Mouse (Mus musculus) midbrain, embryonic 14.5 days (tissue): ENCODE data around the gene Rpl11. TPM values are rescaled to one million over a fixed set of nuclear protein-coding genes. Genes with fewer than 3 reads are reported as not detected.

Source experiments
- ATAC-seq: fragments of 200-750 bp; cut with Nextera tagmentation; 2 replicates; pipeline ENCODE4 v1.8.0; 2017; ENCODE audit warnings: moderate number of reproducible peaks, moderate library complexity; ENCODE audit not compliant: low FRiP score, low TSS enrichment
- DNase-seq: peaks from one replicate; pipeline ENCODE4 v3.0.0-alpha.2; 2015
- H3K27ac ChIP-seq: fragments of 300-500 bp; sonication (generic); replicated peaks from 2 replicates; pipeline ENCODE4 v1.5.1; 2014; ENCODE audit warnings: mild to moderate bottlenecking, low read depth, low read length, moderate library complexity
- H3K27me3 ChIP-seq: fragments of 300-500 bp; sonication (generic); 2 replicates; pipeline ENCODE4 v1.6.1; 2014; ENCODE audit warnings: low read length, control low read depth, mixed read lengths; ENCODE audit not compliant: control insufficient read depth, insufficient read depth
- H3K36me3 ChIP-seq: fragments of 300-500 bp; sonication (generic); 2 replicates; pipeline ENCODE4 v1.6.1; 2014; ENCODE audit warnings: low read length, control low read depth; ENCODE audit not compliant: control insufficient read depth, insufficient read depth
- H3K4me1 ChIP-seq: fragments of 300-500 bp; sonication (generic); 2 replicates; pipeline ENCODE4 v1.6.1; 2014; ENCODE audit warnings: mild to moderate bottlenecking, antibody characterized with exemption, low read length, control low read depth; ENCODE audit not compliant: control insufficient read depth, insufficient read depth
- H3K4me2 ChIP-seq: fragments of 300-500 bp; sonication (generic); 2 replicates; pipeline ENCODE4 v1.6.1; 2014; ENCODE audit warnings: mild to moderate bottlenecking, low read length, moderate library complexity
- H3K4me3 ChIP-seq: fragments of 300-500 bp; sonication (generic); replicated peaks from 2 replicates; pipeline ENCODE4 v1.5.1; 2014; ENCODE audit warnings: low read depth, low read length
- H3K9ac ChIP-seq: fragments of 300-500 bp; sonication (generic); replicated peaks from 2 replicates; pipeline ENCODE4 v1.6.1; 2014; ENCODE audit warnings: mild to moderate bottlenecking, low read length, moderate library complexity
- H3K9me3 ChIP-seq: fragments of 300-500 bp; sonication (generic); 2 replicates; pipeline ENCODE4 v1.6.1; 2016; ENCODE audit warnings: low read length, control low read depth, mixed read lengths; ENCODE audit not compliant: control insufficient read depth
- WGBS: fragments of 180-500 bp; shearing (Covaris S2); extraction: QIAGEN DNeasy Blood & Tissue Kit; methylation state at CpG from one replicate; pipeline ENCODE4 v1.1.7; 2014; 5-methylcytosine and 5-hydroxymethylcytosine counted together
- polyA plus RNA-seq: library from polyadenylated mRNA; unstranded; fragments of >200 nt; fragmentation: Nextera tagmentation; extraction: Ambion mirVana; gene quantifications from 2 replicates; pipeline ENCODE4 v1.2.1, GENCODE M21; 2014

The Rpl11 gene
- polyA plus RNA-seq, 1 experiment from 2014 or later: 312 TPM

DNA sequence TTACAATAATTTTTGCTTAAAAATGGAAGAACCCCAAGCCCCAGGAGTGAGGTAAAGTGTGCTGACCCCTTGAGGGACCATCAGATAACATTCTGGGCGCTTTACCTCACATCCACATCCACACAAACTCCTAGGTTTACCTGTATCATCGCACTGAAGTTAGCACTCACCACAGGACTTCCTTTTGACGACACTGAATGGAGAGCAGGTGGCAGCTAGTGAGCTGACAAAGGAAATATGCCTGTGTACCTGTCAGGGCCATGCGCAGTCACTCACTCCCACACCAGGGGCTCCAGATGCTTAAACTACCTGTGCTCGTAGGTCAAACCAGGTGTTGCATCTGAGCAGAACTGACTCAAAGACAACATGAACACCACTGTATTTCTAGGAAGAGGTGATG is 8.1 kb downstream of the Rpl11 start:
- Histone ChIP-seq H3K4me2 (no peak overlapping the region), H3K9me3 (no peaks in the 10 kb centered on the region), H3K9ac (no peak overlapping the region), H3K27me3 (no peaks in the 10 kb centered on the region), H3K4me3 (no peak overlapping the region), H3K36me3 (peaks cover 56% of the 10 kb centered on the region), H3K4me1 (no peaks in the 10 kb centered on the region), H3K27ac (no peak overlapping the region)
- ATAC-seq: no peak
- WGBS: 89% methylated on average over 5 of the region's 5 CpGs
- DNase-seq: no peak

DNA sequence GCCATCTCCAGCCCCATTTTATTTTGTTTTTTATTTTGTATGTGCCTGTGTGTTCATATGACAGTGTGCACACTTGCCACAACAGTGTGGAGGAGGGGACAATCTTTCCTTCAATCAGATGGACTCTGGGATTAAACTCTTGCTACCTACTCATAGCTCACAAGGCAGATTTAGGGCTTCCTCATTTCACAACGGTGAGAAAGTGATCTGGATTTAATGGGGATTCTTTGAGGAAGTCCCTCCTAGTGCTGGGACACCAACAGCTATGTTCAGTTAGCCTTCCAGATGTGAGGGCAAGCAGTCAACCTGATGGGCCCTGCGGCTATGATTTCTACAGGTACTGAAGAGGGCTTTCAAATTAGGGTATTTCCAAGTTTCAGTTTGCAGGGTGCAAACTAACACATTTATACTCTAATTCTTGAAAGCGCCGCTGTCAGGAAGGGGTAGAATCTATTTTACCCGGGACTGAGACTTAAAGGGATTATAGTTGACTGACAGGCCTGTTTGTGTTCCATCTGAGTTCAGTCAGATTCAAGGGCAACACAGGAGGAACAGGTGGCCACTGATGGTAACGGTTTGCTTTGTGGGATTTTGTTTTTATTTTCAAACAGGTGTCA is 9.3 kb downstream of the Rpl11 start:
- 55% methylated on average over 6 of the region's 6 CpGs for WGBS
- Histone ChIP-seq H3K4me3 (no peak overlapping the region), H3K27ac (no peak overlapping the region), H3K9ac (no peak overlapping the region), H3K9me3 (no peaks in the 10 kb centered on the region), H3K27me3 (no peaks in the 10 kb centered on the region), H3K36me3 (peaks cover 44% of the 10 kb centered on the region), H3K4me2 (no peak overlapping the region), H3K4me1 (no peaks in the 10 kb centered on the region)
- ATAC-seq: no peak
- no peak for DNase-seq

DNA sequence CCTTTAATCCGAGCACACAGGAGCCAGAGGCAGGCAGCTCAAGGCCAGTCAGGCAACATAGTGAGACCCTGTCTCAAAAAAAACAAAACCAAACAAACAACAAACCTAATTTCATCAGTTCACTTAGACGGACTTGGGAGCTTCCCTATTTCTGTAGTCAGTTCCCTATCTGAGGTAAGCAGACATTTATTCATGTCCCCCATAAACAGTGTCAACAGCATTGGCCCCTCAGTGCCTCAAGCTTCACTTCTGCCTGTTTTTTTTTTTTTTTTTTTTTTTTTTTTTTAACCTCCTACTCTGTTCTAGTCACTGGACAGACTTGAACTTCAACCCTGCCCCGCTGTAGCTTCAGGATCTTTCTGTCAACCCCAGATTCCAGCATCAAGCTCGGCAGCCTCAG is 18.1 kb downstream of the Rpl11 start:
- no peak overlapping the region for H3K4me3 ChIP-seq
- H3K4me1 ChIP-seq: peaks cover 3% of the 10 kb centered on the region
- 51% methylated on average over 4 of the region's 4 CpGs for WGBS
- no peak overlapping the region for H3K9ac ChIP-seq
- H3K36me3 ChIP-seq: no peaks in the 10 kb centered on the region
- ATAC-seq: no peak
- no peak for DNase-seq
- H3K27ac ChIP-seq: no peak overlapping the region
- no peaks in the 10 kb centered on the region for H3K27me3 ChIP-seq
- no peaks in the 10 kb centered on the region for H3K9me3 ChIP-seq
- no peak overlapping the region for H3K4me2 ChIP-seq

DNA sequence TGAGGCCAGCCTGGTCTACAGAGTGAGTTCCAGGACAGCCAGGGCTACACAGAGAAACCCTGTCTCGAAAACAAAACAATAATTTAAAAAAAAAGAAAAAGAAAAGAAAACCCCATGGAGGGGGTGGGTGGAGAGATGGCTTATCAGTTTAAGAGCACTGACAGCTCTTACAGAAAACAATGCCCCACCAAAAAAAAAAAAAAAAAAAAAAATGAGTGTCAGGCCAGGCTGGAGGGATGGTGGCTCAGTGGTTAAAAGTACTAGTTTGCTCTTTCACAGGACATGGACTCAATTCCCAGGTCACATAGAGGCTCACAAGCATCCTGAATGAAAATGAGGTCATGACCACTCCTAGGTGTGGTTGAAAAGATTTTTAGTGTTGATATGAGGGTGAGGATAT is 20.0 kb downstream of the Rpl11 start:
- peaks cover 3% of the 10 kb centered on the region for H3K4me1 ChIP-seq
- H3K4me2 ChIP-seq: no peak overlapping the region
- H3K27ac ChIP-seq: no peak overlapping the region
- no peaks in the 10 kb centered on the region for H3K27me3 ChIP-seq
- no peaks in the 10 kb centered on the region for H3K9me3 ChIP-seq
- no peaks in the 10 kb centered on the region for H3K36me3 ChIP-seq
- ATAC-seq (no peak), DNase-seq (no peak)
- 83% methylated on average over 1 of the region's 1 CpGs for WGBS
- no peak overlapping the region for H3K9ac ChIP-seq
- no peak overlapping the region for H3K4me3 ChIP-seq

DNA sequence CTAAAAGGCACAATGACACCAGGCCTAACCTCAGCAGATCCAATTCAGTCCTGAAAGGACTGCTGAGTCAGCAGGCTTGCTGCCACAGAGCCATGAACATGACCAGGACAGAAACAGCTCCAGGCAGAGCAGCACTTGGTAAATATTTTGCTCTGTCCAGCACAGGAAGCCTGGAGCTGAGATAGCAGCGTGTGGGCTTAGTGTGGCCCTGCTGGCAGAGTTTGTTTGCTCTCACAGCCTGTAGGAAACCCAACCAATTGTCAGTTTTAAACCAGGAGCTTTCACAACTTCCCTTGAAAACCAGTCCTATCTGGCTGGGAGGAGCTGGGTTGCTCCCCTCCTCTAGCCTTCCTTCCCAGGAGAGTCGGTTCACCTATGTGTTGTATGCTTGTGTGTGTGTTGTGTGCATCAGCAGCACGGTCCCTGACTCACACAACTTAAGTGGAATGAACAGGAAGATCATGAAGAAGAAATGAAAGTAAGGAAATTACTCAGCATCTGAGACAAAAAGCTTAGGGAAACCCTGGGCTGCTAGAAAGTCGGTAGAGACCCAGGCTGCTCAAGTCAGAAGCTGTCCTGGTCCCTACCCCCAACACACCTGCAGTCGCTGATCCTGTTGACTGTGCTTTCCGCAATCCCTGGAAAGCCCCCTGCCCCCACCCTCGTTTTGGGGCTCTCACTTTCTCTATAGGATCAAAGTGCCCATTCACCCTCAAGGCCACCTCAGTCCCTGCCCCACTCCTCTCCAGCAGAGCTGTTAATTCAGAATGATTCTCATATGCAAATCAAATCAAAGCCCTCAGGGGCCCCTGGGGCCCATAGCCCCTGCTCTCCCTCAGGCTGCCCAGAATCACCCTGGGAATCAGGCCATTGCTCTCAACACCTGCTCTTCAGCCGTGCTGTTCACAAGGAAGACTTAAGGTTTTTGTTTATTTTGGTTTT is 22.0 kb downstream of the Rpl11 start:
- Histone ChIP-seq H3K36me3 (no peaks in the 10 kb centered on the region), H3K27ac (no peak overlapping the region), H3K27me3 (no peaks in the 10 kb centered on the region), H3K4me3 (no peak overlapping the region), H3K9ac (no peak overlapping the region), H3K4me1 (peaks cover 3% of the 10 kb centered on the region), H3K9me3 (no peaks in the 10 kb centered on the region), H3K4me2 (no peak overlapping the region; the same call in 1 of the 2 replicates)
- ATAC-seq (no peak), DNase-seq (peak; percentile 19)
- WGBS: 7% methylated on average over 8 of the region's 8 CpGs

DNA sequence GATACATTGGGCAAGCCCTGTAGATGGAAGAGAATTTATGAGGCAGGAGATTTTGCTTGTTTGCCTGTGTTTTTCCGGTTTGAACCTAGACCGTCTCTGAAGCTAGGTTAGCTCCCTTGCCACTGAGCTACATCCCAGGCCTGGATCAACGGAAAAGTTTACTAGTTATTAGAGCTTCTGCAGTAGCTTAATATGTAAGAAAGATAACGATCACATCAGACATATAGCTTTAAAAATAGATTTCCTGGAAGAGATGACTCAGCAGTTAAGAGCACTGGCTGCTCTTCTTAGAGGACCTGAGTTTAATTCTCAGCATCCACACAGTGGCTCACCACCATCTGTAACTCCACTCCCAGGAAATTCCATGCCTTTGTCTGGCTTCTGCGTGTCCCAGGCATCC is 24.5 kb downstream of the Rpl11 start:
- peaks cover 3% of the 10 kb centered on the region for H3K4me1 ChIP-seq
- no peaks in the 10 kb centered on the region for H3K36me3 ChIP-seq
- no peak overlapping the region for H3K9ac ChIP-seq
- WGBS: 91% methylated on average over 5 of the region's 5 CpGs
- H3K27ac ChIP-seq: no peak overlapping the region
- H3K9me3 ChIP-seq: no peaks in the 10 kb centered on the region
- ATAC-seq (no peak), DNase-seq (no peak)
- H3K4me3 ChIP-seq: no peak overlapping the region
- no peak overlapping the region for H3K4me2 ChIP-seq
- no peaks in the 10 kb centered on the region for H3K27me3 ChIP-seq

DNA sequence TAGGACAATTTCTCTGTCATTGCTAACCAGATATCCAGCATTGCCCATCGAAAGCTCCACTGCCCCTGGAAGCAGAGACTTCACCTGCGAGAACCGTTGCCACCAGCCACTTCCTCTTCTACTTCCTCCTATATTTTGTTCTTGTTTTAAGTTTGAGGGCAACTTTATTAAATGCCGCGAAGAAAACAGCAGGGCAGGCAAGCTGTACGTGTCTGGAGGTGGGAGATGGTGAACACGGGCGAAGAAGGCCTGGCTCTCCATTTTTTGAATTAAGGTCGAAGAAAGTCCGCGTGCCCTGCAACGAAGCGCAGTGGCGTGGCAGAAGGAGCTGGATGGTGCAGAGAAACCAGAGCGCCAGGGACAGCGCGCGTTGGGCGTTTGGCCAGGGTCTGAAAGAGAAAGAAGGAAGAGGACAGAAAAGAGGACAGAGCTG is 25.1 kb downstream of the Rpl11 start:
- WGBS: 87% methylated on average over 19 of the region's 19 CpGs
- no peak overlapping the region for H3K4me3 ChIP-seq
- DNase-seq (no peak), ATAC-seq (no peak)
- H3K9ac ChIP-seq: no peak overlapping the region
- peaks cover 3% of the 10 kb centered on the region for H3K4me1 ChIP-seq
- H3K27ac ChIP-seq: no peak overlapping the region
- H3K27me3 ChIP-seq: no peaks in the 10 kb centered on the region
- no peaks in the 10 kb centered on the region for H3K9me3 ChIP-seq
- H3K4me2 ChIP-seq: no peak overlapping the region
- no peaks in the 10 kb centered on the region for H3K36me3 ChIP-seq

DNA sequence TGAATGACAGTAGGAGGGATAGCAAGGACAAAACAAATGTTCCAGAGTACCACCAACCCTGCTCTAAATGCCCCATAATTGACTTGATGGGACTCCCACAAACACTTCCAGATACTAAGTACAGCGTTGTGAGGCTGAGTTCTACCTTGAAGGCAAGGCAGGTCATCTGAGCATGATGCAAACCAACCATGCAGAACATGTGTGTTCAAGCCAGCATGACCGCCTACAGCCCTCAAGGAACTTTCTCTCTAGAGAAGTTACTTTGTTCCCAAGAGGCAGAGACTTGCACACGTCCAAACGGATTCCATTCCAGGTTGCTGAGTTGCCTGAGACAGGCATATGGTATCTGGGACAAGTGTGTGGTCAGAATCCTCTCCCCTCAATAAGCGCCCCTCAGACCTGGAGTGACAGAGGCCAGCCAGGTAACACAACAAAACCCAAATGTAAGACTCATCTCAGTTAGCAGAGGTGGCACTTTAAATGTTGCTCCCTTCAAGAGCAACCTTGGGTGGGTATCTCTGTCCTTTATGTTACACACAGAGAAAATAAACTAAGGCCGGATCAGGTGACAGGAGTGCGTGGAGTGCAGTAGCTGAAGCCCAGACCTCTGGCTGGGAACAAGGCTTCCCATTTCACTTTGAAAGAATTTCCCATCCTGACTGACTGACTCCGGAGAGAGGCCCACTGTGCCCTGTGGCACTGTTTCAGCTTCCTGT is 25.7 kb downstream of the Rpl11 start:
- H3K4me1 ChIP-seq: peaks cover 3% of the 10 kb centered on the region
- no peak overlapping the region for H3K27ac ChIP-seq
- ATAC-seq (no peak), DNase-seq (no peak)
- H3K9ac ChIP-seq: no peak overlapping the region
- 81% methylated on average over 8 of the region's 8 CpGs for WGBS
- H3K4me3 ChIP-seq: no peak overlapping the region
- H3K27me3 ChIP-seq: no peaks in the 10 kb centered on the region
- H3K36me3 ChIP-seq: no peaks in the 10 kb centered on the region
- no peaks in the 10 kb centered on the region for H3K9me3 ChIP-seq
- H3K4me2 ChIP-seq: no peak overlapping the region
